Mouse (Mus musculus) heart, postnatal 10 days (tissue): Measurements from ENCODE around the gene Kctd19. TPM values are rescaled to one million over a fixed set of nuclear protein-coding genes. Genes with fewer than 3 reads are reported as not detected.
A peak's percentile ranks its signal among the peaks of the same experiment; 100 is the strongest.

ENCODE experiments used
- DNase-seq, 2 experiments: peaks; one replicate each; pipeline ENCODE4 v3.0.0; 2021
- intact Hi-C: fragments of 180-260 bp; cut with DNase I; formaldehyde crosslinking; loops from one replicate; pipeline ENCODE4 v1.15.1; 2025
- total RNA-seq, 2 experiments: library from RNA; stranded (reverse); gene quantifications; 2 replicates each; pipeline ENCODE4 v1.2.3; 2021

Gene Kctd19
- total RNA-seq, 2 experiments from 2014 or later: 0.12 TPM; not detected in 1

- intact Hi-C loops: no loop called here
- peak in 1 of 2 experiments; percentile 38 for DNase-seq
These were observed 71.9 kb downstream of the Kctd19 start for GRCm38 (mm10) chr8:105341399-105341798.

DNA sequence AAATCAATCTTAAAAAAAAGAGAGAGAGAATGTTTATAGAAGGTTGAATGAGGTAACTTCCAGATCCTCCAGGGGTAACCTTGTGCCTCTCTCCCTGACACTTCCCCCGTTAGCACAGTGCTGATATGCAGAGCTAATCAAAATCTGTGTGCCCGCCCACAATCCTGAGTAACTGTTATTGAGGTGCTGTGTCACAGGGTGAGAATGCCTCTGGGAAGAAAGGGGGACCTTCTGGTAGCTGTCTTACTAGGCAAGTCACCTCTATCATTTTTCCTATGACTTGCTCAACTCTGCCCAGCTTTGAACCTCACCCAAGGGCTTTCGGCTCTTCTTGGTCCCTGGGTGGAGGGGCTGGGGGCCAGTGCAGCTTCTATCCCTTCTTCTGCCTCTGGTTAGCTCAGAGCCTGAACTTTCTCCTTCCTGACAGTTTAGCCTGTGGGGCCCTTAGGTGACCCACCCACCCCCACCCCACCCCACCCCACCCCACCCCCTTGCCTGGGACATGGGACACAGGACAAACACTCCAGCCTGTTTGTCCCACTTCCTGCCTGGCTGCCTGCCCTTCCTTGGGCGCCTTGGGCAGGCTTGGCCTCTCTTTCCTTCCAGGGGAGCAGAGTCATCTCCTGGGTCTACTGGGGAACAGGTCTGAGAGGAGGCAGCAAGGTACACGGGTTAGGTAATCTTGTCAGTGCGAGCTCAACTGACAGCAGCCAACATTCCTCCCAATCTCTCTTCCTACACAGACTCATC lies 73.2 kb downstream of the Kctd19 start:
- intact Hi-C loops: no loop called here
- DNase-seq: peak in 1 of 2 experiments; percentile 28

GRCm38 (mm10) chr8:105338992-105339391 lies 74.3 kb downstream of the Kctd19 start:
- intact Hi-C loops: no loop called here
- no peak for DNase-seq

GRCm38 (mm10) chr8:105336373-105337130 lies 76.8 kb downstream of the Kctd19 start:
- DNase-seq: no peak
- intact Hi-C loops: no loop called here

Other genes with a start within 250 kb of the Kctd19 start
- 10 to 100 TPM; 32.4 to 37.0 TPM for gene Cbfb, start 242.8 kb downstream of the Kctd19 start, total RNA-seq
- gene D230025D16Rik, start 188.4 kb downstream of the Kctd19 start, total RNA-seq: 10 to 100 TPM; 18.2 to 19.5 TPM
- 1 to 10 TPM; 8.9 to 9.5 TPM for gene B3gnt9, start 158.3 kb downstream of the Kctd19 start, total RNA-seq
- gene Tradd, start 148.9 kb downstream of the Kctd19 start, total RNA-seq: 1 to 10 TPM; 9.1 to 9.7 TPM
- 1 to 10 TPM; 2.8 to 4.1 TPM for gene Fbxl8, start 148.9 kb downstream of the Kctd19 start, total RNA-seq
- gene Hsf4, start 143.7 kb downstream of the Kctd19 start, total RNA-seq: under 1 TPM; 0.84 to 0.94 TPM
- gene Nol3, start 137.4 kb downstream of the Kctd19 start, total RNA-seq: 10 to 100 TPM; 14.7 to 16.2 TPM
- gene 4931428F04Rik, start 123.6 kb downstream of the Kctd19 start, total RNA-seq: 1 to 10 TPM; 2.8 to 6.3 TPM
- 10 to 100 TPM; 11.6 to 13.6 TPM for gene Exoc3l, start 117.4 kb downstream of the Kctd19 start, total RNA-seq
- gene E2f4, start 115.8 kb downstream of the Kctd19 start, total RNA-seq: 10 to 100 TPM; 25.6 to 29.0 TPM
- 1 to 10 TPM; 1.1 to 1.5 TPM for gene Elmo3, start 107.9 kb downstream of the Kctd19 start, total RNA-seq
- gene Lrrc29, start 87.2 kb downstream of the Kctd19 start, total RNA-seq: 1 to 10 TPM; 2.0 to 2.5 TPM
- 10 to 100 TPM; 30.7 to 31.5 TPM for gene Tmem208, start 87.1 kb downstream of the Kctd19 start, total RNA-seq
- 10 to 100 TPM; 10.9 to 11.7 TPM for gene Fhod1, start 65.5 kb downstream of the Kctd19 start, total RNA-seq
- 1 to 10 TPM; 1.7 TPM for gene Slc9a5, start 64.7 kb downstream of the Kctd19 start, total RNA-seq
- under 1 TPM in 1 of 2 experiments, not detected in 1; 0.12 TPM for gene Plekhg4, start 40.2 kb downstream of the Kctd19 start, total RNA-seq
- 1 to 10 TPM in 1 of 2 experiments, under 1 TPM in 1; 0.77 to 1.2 TPM for gene Lrrc36, start 69 bp upstream of the Kctd19 start, total RNA-seq
- gene Tppp3, start 58.0 kb upstream of the Kctd19 start, total RNA-seq: 10 to 100 TPM; 55.8 to 56.1 TPM
- gene Zdhhc1, start 83.4 kb upstream of the Kctd19 start, total RNA-seq: 10 to 100 TPM; 14.8 to 16.8 TPM
- 1 to 10 TPM in 1 of 2 experiments, under 1 TPM in 1; 0.60 to 2.1 TPM for gene Hsd11b2, start 105.3 kb upstream of the Kctd19 start, total RNA-seq
- 10 to 100 TPM; 60.1 to 64.0 TPM for gene Atp6v0d1, start 152.5 kb upstream of the Kctd19 start, total RNA-seq
- 10 to 100 TPM; 53.1 to 55.8 TPM for gene Ripor1, start 191.8 kb upstream of the Kctd19 start, total RNA-seq
- 10 to 100 TPM; 46.6 to 56.6 TPM for gene Ctcf, start 223.1 kb upstream of the Kctd19 start, total RNA-seq
- not detected for gene Agrp, start 223.9 kb upstream of the Kctd19 start, total RNA-seq